Mouse (Mus musculus): ENCODE results near the gene Acsl6.
"Not testable (repeated sequence)": the region's sequence is repeated elsewhere in the genome, so short reads cannot be mapped to it uniquely, and the experiment has no call there.

- TF ChIP-seq CTCF, EP300 (IDR thresholded peaks at IDR 0.05; ENCODE audit: low read depth): not testable (repeated sequence)
These were observed 97.2 kb downstream of the Acsl6 start for GRCm38 (mm10) chr11:54400803-54401202.

Measured in liver, embryonic 14.5 days (tissue).